Mouse (Mus musculus): ENCODE measurements at regions not wholly inside any gene's neighbourhood (a gene's known extent, or its start where the extent isn't known, plus 50 kb on each side); places are given as distances from the start of the nearest gene placed in this dataset.
A peak's percentile ranks its signal among the peaks of the same experiment; 100 is the strongest.

DNA sequence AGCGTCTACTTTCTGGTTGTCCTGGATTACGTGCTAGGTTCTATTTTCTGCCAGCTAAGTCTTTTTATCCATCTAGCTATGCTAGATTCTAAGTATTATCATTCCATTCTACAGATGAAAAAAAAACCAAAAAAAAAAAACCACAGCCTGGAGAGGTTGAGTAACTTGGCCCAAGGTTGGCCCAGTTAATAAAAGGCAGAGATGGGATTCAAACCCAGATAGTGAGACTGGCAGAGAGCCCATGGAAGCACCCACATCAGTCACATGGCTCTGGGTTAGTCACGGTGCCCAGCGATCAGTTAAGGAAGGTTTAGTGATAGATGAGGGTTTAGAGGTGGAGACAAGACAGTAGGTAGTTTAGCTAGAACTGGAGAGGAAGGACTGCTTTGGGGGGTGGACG is 1150.8 kb upstream of the A1bg start:
- H3K36me3 ChIP-seq: no peaks in the 10 kb centered on the region
- H3K27me3 ChIP-seq (ENCODE audit: low read depth, poor library complexity, severe bottlenecking): no peaks in the 10 kb centered on the region
- no peak overlapping the region for H3K4me3 ChIP-seq
- H3K27ac ChIP-seq: no peak overlapping the region
- DNase-seq (ENCODE audit: low spot score): no peak
- H3K4me1 ChIP-seq: 0 out of 2 replicates have a peak, but pooled peaks cover 3% of the 10 kb centered on the region
- 93% methylated on average over 5 of the region's 5 CpGs for whole genome bisulfite sequencing
- no peaks in the 10 kb centered on the region for H3K9me3 ChIP-seq (replicated peaks)

GRCm38 (mm10) chr15:62071311-62071710 is 1148.5 kb upstream of the A1bg start:
- Histone ChIP-seq H3K36me3 (no peaks in the 10 kb centered on the region), H3K27me3 (ENCODE audit: low read depth, poor library complexity, severe bottlenecking) (no peaks in the 10 kb centered on the region), H3K9me3 (replicated peaks) (no peaks in the 10 kb centered on the region), H3K4me3 (no peak overlapping the region), H3K4me1 (peaks cover 14% of the 10 kb centered on the region), H3K27ac (no peak overlapping the region)
- DNase-seq (ENCODE audit: low spot score): no peak
- 78% methylated on average over 2 of the region's 2 CpGs for WGBS

DNA sequence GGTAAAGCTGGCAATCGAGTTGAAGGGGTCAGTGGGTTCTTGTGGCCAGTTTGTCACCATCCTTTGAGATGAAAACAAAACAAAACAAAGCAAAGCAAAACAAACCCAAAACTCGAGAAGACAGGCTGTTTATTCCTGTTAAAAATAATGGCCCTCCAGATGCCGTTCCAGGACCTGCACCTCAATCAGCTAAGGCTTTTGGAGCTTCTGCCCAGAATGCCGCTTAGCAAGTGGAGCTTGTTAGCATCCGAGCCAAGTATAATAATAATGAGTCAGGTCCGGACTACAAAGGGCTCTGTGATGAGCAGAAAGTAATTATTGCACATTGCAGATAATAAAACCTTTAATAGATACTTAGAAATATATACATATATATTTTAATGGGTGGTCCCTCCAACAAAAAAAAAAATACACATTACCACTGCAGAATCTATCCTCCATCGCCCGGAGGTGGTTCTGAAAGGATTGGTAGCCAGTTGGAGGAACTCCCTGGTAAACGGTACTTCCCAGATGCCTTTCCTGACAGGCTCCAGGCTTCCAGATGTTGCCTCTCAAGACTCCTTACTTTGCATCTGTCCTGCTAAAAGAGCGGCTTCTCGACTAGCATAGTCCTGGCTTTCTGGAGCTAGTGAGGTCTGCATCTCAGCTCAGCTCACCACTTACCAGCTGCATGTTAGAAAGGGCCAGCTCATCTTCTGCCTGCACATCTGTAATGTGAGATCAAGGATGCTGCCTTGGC is 1145.8 kb upstream of the A1bg start:
- Histone ChIP-seq H3K4me3 (no peak overlapping the region), H3K27ac (no peak overlapping the region), H3K4me1 (peaks cover 14% of the 10 kb centered on the region), H3K36me3 (no peaks in the 10 kb centered on the region), H3K27me3 (ENCODE audit: low read depth, poor library complexity, severe bottlenecking) (no peaks in the 10 kb centered on the region), H3K9me3 (replicated peaks) (no peaks in the 10 kb centered on the region)
- no peak for DNase-seq (ENCODE audit: low spot score)
- WGBS: 56% methylated on average over 11 of the region's 11 CpGs

DNA sequence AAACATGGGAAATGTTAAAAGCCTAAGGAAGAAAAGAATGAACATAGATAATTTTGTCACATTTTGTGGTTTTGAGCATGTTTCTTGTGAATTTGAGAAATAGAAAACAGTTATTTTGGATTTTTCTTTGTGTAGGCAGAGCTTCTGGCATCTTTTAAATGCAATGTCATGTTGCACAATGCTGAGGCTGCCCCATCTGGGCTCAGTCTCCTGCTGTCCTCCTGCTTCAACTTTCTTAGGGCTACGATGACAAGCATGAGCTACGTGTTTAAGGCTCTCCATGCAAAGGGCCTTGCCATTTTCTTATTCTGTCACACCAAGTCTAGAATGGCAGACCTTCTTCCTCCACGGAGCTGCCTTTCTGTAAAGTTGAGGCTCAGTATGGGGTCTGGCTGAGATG is 1141.6 kb upstream of the A1bg start:
- Histone ChIP-seq H3K27me3 (ENCODE audit: low read depth, poor library complexity, severe bottlenecking) (no peaks in the 10 kb centered on the region), H3K9me3 (replicated peaks) (no peaks in the 10 kb centered on the region), H3K36me3 (no peaks in the 10 kb centered on the region), H3K27ac (no peak overlapping the region), H3K4me1 (peaks cover 16% of the 10 kb centered on the region), H3K4me3 (no peak overlapping the region)
- DNase-seq (ENCODE audit: low spot score): no peak
- WGBS: 91% methylated on average over 3 of the region's 3 CpGs

GRCm38 (mm10) chr15:62057449-62057848 is 1134.6 kb upstream of the A1bg start:
- DNase-seq (ENCODE audit: low spot score): no peak
- peaks cover 13% of the 10 kb centered on the region for H3K4me1 ChIP-seq

DNA sequence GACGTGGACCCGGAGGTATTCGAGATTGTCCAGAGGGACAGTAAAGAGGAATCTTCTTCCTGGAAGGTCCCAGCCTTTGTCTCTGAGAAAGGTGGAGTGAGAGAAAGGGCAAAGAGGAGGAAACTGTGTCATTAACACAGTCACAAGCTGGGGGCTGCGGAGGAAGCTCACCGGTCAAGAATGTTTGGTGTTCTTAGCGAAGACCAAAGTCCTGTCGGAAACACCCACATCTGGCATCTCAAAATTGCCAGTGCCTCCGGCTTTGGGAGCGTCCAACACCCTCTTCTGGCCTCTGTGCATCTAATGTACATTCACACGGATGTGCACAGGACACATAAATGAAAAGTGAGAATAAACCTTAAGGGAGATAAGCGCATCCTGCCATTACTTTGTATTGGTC is 1134.1 kb upstream of the A1bg start:
- H3K4me1 ChIP-seq: peaks cover 13% of the 10 kb centered on the region
- no peaks in the 10 kb centered on the region for H3K27me3 ChIP-seq (ENCODE audit: low read depth, poor library complexity, severe bottlenecking)
- DNase-seq (ENCODE audit: low spot score): no peak
- H3K4me3 ChIP-seq: no peak overlapping the region
- H3K36me3 ChIP-seq: no peaks in the 10 kb centered on the region
- no peak overlapping the region for H3K27ac ChIP-seq
- 91% methylated on average over 11 of the region's 11 CpGs for WGBS
- H3K9me3 ChIP-seq (replicated peaks): no peaks in the 10 kb centered on the region

More at GRCm38 (mm10) chr15:62057449-62057848, 1134.6 kb upstream of the A1bg start:
- Histone ChIP-seq H3K27me3 (ENCODE audit: low read depth, poor library complexity, severe bottlenecking) (no peaks in the 10 kb centered on the region), H3K4me3 (no peak overlapping the region), H3K36me3 (no peaks in the 10 kb centered on the region), H3K9me3 (replicated peaks) (no peaks in the 10 kb centered on the region), H3K27ac (no peak overlapping the region)
- WGBS: 96% methylated on average over 2 of the region's 2 CpGs

- Histone ChIP-seq H3K4me3 (no peak overlapping the region), H3K9me3 (replicated peaks) (no peaks in the 10 kb centered on the region), H3K27ac (no peak overlapping the region; the same call in 1 of the 2 replicates), H3K36me3 (no peaks in the 10 kb centered on the region), H3K4me1 (peaks cover 9% of the 10 kb centered on the region), H3K27me3 (ENCODE audit: low read depth, poor library complexity, severe bottlenecking) (no peaks in the 10 kb centered on the region)
- 84% methylated on average over 3 of the region's 3 CpGs for WGBS
- DNase-seq (ENCODE audit: low spot score): no peak
These were observed 1133.6 kb upstream of the A1bg start for GRCm38 (mm10) chr15:62056401-62056800.

- 88% methylated on average over 2 of the region's 2 CpGs for whole genome bisulfite sequencing
- H3K9me3 ChIP-seq (replicated peaks): no peaks in the 10 kb centered on the region
- H3K4me1 ChIP-seq: peaks cover 7% of the 10 kb centered on the region
- no peak overlapping the region for H3K27ac ChIP-seq
- no peaks in the 10 kb centered on the region for H3K27me3 ChIP-seq (ENCODE audit: low read depth, poor library complexity, severe bottlenecking)
- H3K4me3 ChIP-seq: no peak overlapping the region
- no peak for DNase-seq (ENCODE audit: low spot score)
- no peaks in the 10 kb centered on the region for H3K36me3 ChIP-seq
These were observed 1132.2 kb upstream of the A1bg start for GRCm38 (mm10) chr15:62055011-62055410.

DNA sequence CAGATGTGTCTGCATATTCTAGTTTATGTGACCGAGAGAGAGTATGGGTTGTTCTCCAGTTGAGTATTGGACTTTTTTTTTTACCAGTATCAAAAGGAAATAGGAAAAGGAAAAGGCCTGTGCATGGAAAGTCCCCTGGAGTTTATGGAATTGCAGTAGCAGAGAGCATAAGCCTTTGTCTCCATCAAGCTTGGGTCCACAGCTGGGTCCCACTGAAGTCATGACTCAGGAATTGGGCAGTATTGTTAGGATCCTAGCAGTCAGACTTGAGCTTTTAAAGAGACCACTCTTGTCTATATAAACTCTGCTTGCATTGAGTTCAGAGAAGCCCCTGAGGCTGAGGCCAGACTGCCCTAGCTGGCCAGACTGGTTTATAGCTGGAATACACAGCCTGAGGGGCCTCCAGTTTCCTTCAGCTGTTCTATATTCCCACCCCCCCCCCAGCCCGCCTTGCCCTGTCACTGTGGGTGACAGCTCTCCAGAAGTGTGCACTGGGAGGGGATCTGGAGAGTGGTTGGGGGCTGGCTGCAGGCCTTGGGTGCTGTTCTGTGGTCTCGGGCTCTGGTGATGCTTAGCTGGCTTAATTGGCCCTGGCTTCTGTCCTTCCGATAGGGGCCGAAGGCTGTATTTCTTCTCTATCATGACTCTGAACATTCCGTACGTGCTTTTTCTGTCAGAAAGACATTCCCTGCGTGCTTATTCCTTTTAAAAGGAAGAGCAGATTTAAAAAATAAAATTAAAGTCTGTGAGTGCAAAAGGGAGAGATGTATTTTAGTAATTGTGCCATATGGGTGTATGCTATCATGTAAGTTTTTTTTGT is 1130.8 kb upstream of the A1bg start:
- H3K27me3 ChIP-seq (ENCODE audit: low read depth, poor library complexity, severe bottlenecking): no peaks in the 10 kb centered on the region
- peak overlapping the region; percentile 58; the same call in 1 of the 2 replicates for H3K27ac ChIP-seq
- H3K9me3 ChIP-seq (replicated peaks): no peaks in the 10 kb centered on the region
- no peaks in the 10 kb centered on the region for H3K36me3 ChIP-seq
- peak; percentile 39 for DNase-seq (ENCODE audit: low spot score)
- no peak overlapping the region for H3K4me3 ChIP-seq
- WGBS: 80% methylated on average over 8 of the region's 8 CpGs
- H3K4me1 ChIP-seq: peaks cover 21% of the 10 kb centered on the region

- 30% methylated on average over 9 of the region's 9 CpGs for WGBS
- Histone ChIP-seq H3K27ac (peak overlapping the region; percentile 37; the same call in 1 of the 2 replicates), H3K27me3 (ENCODE audit: low read depth, poor library complexity, severe bottlenecking) (no peaks in the 10 kb centered on the region), H3K9me3 (replicated peaks) (no peaks in the 10 kb centered on the region), H3K36me3 (no peaks in the 10 kb centered on the region), H3K4me3 (no peak overlapping the region), H3K4me1 (peaks cover 22% of the 10 kb centered on the region)
- peak; percentile 61 for DNase-seq (ENCODE audit: low spot score)
These were observed 1126.6 kb upstream of the A1bg start for GRCm38 (mm10) chr15:62049416-62049815.

- DNase-seq (ENCODE audit: low spot score): no peak
- H3K4me3 ChIP-seq: no peak overlapping the region
- H3K36me3 ChIP-seq: no peaks in the 10 kb centered on the region
- no peaks in the 10 kb centered on the region for H3K9me3 ChIP-seq (replicated peaks)
- H3K4me1 ChIP-seq: peaks cover 22% of the 10 kb centered on the region
- WGBS: 80% methylated on average over 4 of the region's 4 CpGs
- H3K27me3 ChIP-seq (ENCODE audit: low read depth, poor library complexity, severe bottlenecking): no peaks in the 10 kb centered on the region
- peak overlapping the region; percentile 37; the same call in 1 of the 2 replicates for H3K27ac ChIP-seq
These were observed 1126.2 kb upstream of the A1bg start for GRCm38 (mm10) chr15:62048981-62049380.

GRCm38 (mm10) chr15:62046276-62046675 is 1123.5 kb upstream of the A1bg start:
- no peaks in the 10 kb centered on the region for H3K36me3 ChIP-seq
- H3K4me1 ChIP-seq: peaks cover 24% of the 10 kb centered on the region
- H3K27ac ChIP-seq: no peak overlapping the region
- no peak for DNase-seq (ENCODE audit: low spot score)
- no peaks in the 10 kb centered on the region for H3K27me3 ChIP-seq (ENCODE audit: low read depth, poor library complexity, severe bottlenecking)
- 84% methylated on average over 3 of the region's 3 CpGs for WGBS
- no peaks in the 10 kb centered on the region for H3K9me3 ChIP-seq (replicated peaks)
- H3K4me3 ChIP-seq: no peak overlapping the region

DNA sequence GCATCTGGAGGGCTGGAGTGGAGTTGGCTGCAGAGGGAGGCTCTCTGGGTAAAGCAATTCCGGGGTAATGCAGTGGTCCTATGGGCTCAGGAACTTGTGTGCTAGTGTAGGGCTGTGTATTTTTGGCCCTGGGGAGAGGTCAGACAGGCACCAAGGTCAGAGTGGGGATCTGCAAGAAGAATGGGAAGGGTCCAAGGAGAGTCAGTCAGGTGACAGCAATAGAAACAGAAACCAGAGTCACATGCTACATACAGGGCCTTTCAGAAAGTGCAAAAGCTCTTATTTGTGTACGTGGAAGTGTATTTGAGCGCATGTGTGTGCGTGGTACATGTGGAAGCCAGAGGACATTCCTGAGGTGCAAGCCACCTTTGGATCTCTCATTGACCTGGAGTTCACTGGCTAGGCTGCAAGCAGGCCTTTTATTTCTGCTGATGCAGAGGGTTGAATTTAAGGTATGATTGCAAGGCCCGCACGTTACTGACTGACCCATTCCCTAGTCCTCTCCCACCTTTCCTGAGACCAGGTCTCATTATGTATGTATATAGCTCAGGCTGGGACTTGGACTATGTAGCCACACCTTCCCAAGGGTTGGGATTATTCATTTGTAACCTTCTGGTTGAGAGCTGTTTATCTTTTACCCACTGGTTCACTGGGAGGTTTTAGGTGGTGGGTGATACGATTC is 1122.0 kb upstream of the A1bg start:
- Histone ChIP-seq H3K27me3 (ENCODE audit: low read depth, poor library complexity, severe bottlenecking) (no peaks in the 10 kb centered on the region), H3K27ac (no peak overlapping the region), H3K9me3 (replicated peaks) (no peaks in the 10 kb centered on the region), H3K4me1 (peaks cover 22% of the 10 kb centered on the region), H3K36me3 (no peaks in the 10 kb centered on the region), H3K4me3 (no peak overlapping the region)
- WGBS: 95% methylated on average over 7 of the region's 7 CpGs
- DNase-seq (ENCODE audit: low spot score): no peak

All from limb, embryonic 10.5 days (tissue).